Mouse (Mus musculus) kidney, adult 2 months (tissue): ENCODE data around the gene Gm17428.

Source experiments
- CTCF ChIP-seq: fragments of 200-500 bp; conservative IDR thresholded peaks from 2 replicates; pipeline ENCODE4 v1.5.1; 2011; ENCODE audit warnings: low read depth, mild to moderate bottlenecking, control low read depth, low read length, moderate library complexity, mixed read lengths; ENCODE audit not compliant: insufficient read depth, insufficient read length
- POLR2A ChIP-seq: fragments of 200-500 bp; IDR thresholded peaks from one replicate; pipeline ENCODE4 v1.6.1; 2011; ENCODE audit warnings: low read depth, low read length, control low read depth

GRCm38 (mm10) chr14:54961487-54961886 lies 15.2 kb upstream of the Gm17428 start:
- TF ChIP-seq CTCF (no peak), POLR2A (no peak)
